Mouse (Mus musculus): Measurements from ENCODE around the gene Hbp1.

GRCm38 (mm10) chr12:31949193-31949741 is 1.1 kb downstream of the Hbp1 start:
- TF ChIP-seq CTCF (IDR thresholded peaks at IDR 0.05; ENCODE audit: extremely low read depth, insufficient read depth, insufficient read length, insufficient replicate concordance) (no peak), POLR2A (IDR thresholded peaks at IDR 0.05; ENCODE audit: low read depth, low read length) (no peak)

Measured in spleen, adult 2 months (tissue).